Mouse (Mus musculus) embryonic facial prominence, embryonic 14.5 days (tissue): ENCODE measurements around the gene Rbm12. TPM values are rescaled to one million over a fixed set of nuclear protein-coding genes. Genes with fewer than 3 reads are reported as not detected.
"Not testable (repeated sequence)": the region's sequence is repeated elsewhere in the genome, so short reads cannot be mapped to it uniquely, and the experiment has no call there.

Source experiments
- ATAC-seq: fragments of 200-750 bp; cut with Nextera tagmentation; 2 replicates; pipeline ENCODE4 v1.8.0; 2017; ENCODE audit warnings: low read depth, moderate number of reproducible peaks, moderate TSS enrichment
- DNase-seq: peaks from one replicate; pipeline ENCODE4 v3.0.0-alpha.2; 2015; ENCODE audit warnings: low spot score
- H3K27ac ChIP-seq: fragments of 300-500 bp; sonication (generic); replicated peaks from 2 replicates; pipeline ENCODE4 v1.5.1; 2014; ENCODE audit warnings: low read depth, mild to moderate bottlenecking, low read length, moderate library complexity
- H3K27me3 ChIP-seq: fragments of 300-500 bp; sonication (generic); replicated peaks from 2 replicates; pipeline ENCODE4 v1.6.1; 2014; ENCODE audit warnings: low read length; ENCODE audit not compliant: control insufficient read depth, insufficient read depth
- H3K36me3 ChIP-seq: fragments of 300-500 bp; sonication (generic); 2 replicates; pipeline ENCODE4 v1.6.1; 2014; ENCODE audit warnings: low read length, mixed read lengths; ENCODE audit not compliant: control insufficient read depth, insufficient read depth
- H3K4me1 ChIP-seq: fragments of 300-500 bp; sonication (generic); 2 replicates; pipeline ENCODE4 v1.6.1; 2014; ENCODE audit warnings: antibody characterized with exemption, low read length; ENCODE audit not compliant: control insufficient read depth, insufficient read depth
- H3K4me2 ChIP-seq: fragments of 300-500 bp; sonication (generic); 2 replicates; pipeline ENCODE4 v1.6.1; 2014; ENCODE audit warnings: low read depth, mild to moderate bottlenecking, low read length, moderate library complexity, mixed read lengths
- H3K4me3 ChIP-seq: fragments of 300-500 bp; sonication (generic); 2 replicates; pipeline ENCODE4 v1.5.1; 2014; ENCODE audit warnings: low read depth, mild to moderate bottlenecking, low read length
- H3K9ac ChIP-seq: fragments of 300-500 bp; sonication (generic); 2 replicates; pipeline ENCODE4 v1.6.1; 2014; ENCODE audit warnings: low read depth, mild to moderate bottlenecking, low read length, moderate library complexity, mixed read lengths
- H3K9me3 ChIP-seq: fragments of 300-500 bp; sonication (generic); 2 replicates; pipeline ENCODE4 v1.6.1; 2016; ENCODE audit warnings: low read length; ENCODE audit not compliant: control insufficient read depth
- WGBS: fragments of 180-500 bp; shearing (Covaris S2); extraction: QIAGEN DNeasy Blood & Tissue Kit; methylation state at CpG from one replicate; pipeline ENCODE4 v1.1.7; 2014; 5-methylcytosine and 5-hydroxymethylcytosine counted together
- polyA plus RNA-seq: library from polyadenylated mRNA; unstranded; fragments of >200 nt; fragmentation: Nextera tagmentation; extraction: Ambion mirVana; gene quantifications from 2 replicates; pipeline ENCODE4 v1.2.1, GENCODE M21; 2014

Rbm12 gene
- polyA plus RNA-seq, 1 experiment from 2014 or later, result 26.2 TPM

DNA sequence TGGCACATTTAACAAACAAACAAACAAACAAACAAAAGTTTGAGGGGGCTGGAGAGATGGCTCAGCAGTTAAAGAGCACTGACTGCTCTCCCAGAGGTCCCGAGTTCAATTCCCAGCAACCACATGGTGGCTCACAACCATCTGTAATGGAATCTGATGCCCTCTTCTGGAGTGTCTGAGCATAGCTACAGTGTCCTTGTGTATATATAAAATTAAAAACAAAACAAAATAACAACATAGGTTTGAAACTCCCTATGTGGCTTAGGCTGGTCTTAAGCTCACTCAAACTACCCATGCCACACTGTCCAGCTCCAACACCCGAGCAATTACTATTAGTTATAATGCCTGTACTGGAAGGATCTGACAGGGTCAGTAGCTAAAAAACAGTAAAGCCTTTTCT lies 31.0 kb upstream of the Rbm12 start:
- peak overlapping the region; percentile 82 for H3K4me2 ChIP-seq
- H3K4me1 ChIP-seq, result peaks cover 4% of the 10 kb centered on the region; the same call in 1 of the 2 replicates
- ATAC-seq (no peak), DNase-seq (no peak)
- H3K4me3 ChIP-seq, result peak overlapping the region; percentile 85
- H3K27ac ChIP-seq, result no peak overlapping the region
- H3K27me3 ChIP-seq, result no peaks in the 10 kb centered on the region
- peaks cover 17% of the 10 kb centered on the region for H3K36me3 ChIP-seq
- 91% methylated on average over 2 of the region's 2 CpGs for WGBS
- H3K9me3 ChIP-seq, result no peaks in the 10 kb centered on the region
- H3K9ac ChIP-seq, result peak overlapping the region; percentile 91; the same call in 1 of the 2 replicates

DNA sequence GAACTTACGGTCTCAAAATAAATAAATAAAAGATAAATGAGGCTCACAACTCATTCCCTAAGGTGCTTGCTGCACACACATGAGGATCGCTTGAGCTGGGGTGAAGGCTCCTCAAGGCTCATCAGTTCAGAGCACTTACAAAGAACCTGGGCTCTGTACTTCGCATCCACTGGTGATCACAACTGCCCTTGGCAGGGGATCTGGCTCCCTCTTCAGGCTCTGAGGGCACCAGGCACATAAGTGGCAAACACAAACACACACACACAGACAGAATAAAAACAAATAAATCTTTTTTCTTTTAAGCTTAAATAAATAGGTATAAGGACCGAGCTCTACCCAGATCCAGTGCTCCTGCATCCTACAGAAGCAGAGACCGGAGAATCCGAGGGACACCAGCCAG lies 23.9 kb upstream of the Rbm12 start:
- no peak overlapping the region for H3K27ac ChIP-seq
- no peaks in the 10 kb centered on the region for H3K4me1 ChIP-seq
- H3K36me3 ChIP-seq, result peaks cover 18% of the 10 kb centered on the region; the same call in 1 of the 2 replicates
- H3K27me3 ChIP-seq, result no peaks in the 10 kb centered on the region
- WGBS, result 84% methylated on average over 6 of the region's 6 CpGs
- ATAC-seq, result no peak
- no peak overlapping the region for H3K4me3 ChIP-seq
- H3K4me2 ChIP-seq, result no peak overlapping the region
- no peak overlapping the region for H3K9ac ChIP-seq
- DNase-seq, result no peak
- H3K9me3 ChIP-seq, result no peaks in the 10 kb centered on the region

DNA sequence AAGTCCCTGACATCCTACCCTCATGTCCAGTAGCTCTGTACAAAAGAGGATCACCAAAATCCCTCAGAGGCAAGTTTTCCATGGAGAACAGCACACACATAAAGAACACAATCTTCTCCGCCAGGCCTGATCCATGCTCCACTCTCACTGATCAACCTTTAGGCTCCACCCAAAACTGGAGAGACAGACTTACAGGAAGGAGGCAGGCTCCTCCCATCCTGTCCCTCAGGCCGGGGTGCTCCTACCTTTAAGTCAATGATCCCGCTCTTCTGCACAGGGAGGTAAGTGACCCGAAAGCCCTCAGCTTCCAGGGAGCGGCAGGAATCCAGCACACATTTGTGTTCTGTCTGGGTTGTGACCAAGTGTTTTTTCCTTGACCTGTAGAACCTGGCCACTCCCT lies 22.4 kb upstream of the Rbm12 start:
- no peak for ATAC-seq
- H3K4me3 ChIP-seq, result no peak overlapping the region
- peaks cover 19% of the 10 kb centered on the region; the same call in 1 of the 2 replicates for H3K36me3 ChIP-seq
- DNase-seq, result no peak
- H3K4me1 ChIP-seq, result no peaks in the 10 kb centered on the region
- H3K9ac ChIP-seq, result no peak overlapping the region
- no peak overlapping the region for H3K4me2 ChIP-seq
- H3K9me3 ChIP-seq, result no peaks in the 10 kb centered on the region
- WGBS, result 83% methylated on average over 5 of the region's 5 CpGs
- H3K27me3 ChIP-seq, result no peaks in the 10 kb centered on the region
- H3K27ac ChIP-seq, result no peak overlapping the region

DNA sequence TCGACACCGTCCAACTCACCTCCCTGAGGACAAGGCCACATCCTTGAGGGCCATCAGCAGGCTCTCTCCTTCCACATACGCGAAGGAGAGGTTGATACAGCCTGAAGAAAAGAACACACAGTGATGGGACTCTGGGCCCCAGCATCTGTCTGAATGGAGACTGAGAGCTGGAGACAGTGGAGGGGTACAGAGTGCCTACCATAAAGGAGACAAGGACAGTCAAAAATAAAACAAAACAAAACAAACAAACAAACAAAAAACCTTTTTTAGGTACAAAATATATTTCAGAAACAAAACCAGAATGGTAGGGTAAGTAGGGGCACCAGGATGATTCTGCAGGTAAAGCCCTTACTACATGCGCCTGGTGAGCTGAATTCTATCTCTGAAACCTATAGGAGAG lies 15.2 kb upstream of the Rbm12 start, which contains the start of gene Gm28036:
Gene Gm28036, minus strand, starts transcription at position 101 of the 400 bp plus-strand sequence.
- Histone ChIP-seq H3K27ac (no peak within 1 kb of the TSS), H3K4me1 (no peaks in the 10 kb centered on the region), H3K36me3 (peaks cover 41% of the 10 kb centered on the region), H3K27me3 (no peaks in the 10 kb centered on the region), H3K4me2 (no peak within 1 kb of the TSS), H3K9ac (no peak within 1 kb of the TSS), H3K9me3 (no peaks in the 10 kb centered on the region), H3K4me3 (no peak within 1 kb of the TSS)
- ATAC-seq (no peak), DNase-seq (no peak)
- 92% methylated on average over 5 of the region's 5 CpGs for WGBS

DNA sequence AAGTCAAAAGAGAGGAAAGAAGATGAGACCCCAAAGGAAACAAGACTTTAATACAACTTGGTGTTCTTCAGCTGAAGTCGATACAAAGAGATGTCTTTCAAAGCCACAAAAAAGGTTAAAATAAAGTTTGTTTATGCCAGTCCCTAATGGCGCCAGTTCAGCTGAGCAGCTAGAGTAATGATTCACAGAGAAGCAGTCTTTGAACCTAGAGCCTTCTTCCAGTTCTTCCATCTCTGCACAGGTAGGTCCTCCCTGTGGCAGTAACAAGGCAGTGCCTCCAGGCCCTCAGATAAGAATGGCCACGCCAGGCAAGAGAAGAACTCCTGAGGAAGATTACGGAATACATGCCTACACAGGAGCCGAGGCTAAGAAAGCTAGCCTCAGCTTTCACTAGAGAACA lies 12.0 kb upstream of the Rbm12 start:
- Histone ChIP-seq H3K4me3 (no peak overlapping the region), H3K9me3 (no peaks in the 10 kb centered on the region), H3K9ac (no peak overlapping the region), H3K36me3 (peaks cover 34% of the 10 kb centered on the region), H3K4me1 (no peaks in the 10 kb centered on the region), H3K27ac (no peak overlapping the region), H3K27me3 (no peaks in the 10 kb centered on the region), H3K4me2 (no peak overlapping the region)
- DNase-seq (no peak), ATAC-seq (no peak)
- WGBS, result 91% methylated on average over 5 of the region's 5 CpGs

DNA sequence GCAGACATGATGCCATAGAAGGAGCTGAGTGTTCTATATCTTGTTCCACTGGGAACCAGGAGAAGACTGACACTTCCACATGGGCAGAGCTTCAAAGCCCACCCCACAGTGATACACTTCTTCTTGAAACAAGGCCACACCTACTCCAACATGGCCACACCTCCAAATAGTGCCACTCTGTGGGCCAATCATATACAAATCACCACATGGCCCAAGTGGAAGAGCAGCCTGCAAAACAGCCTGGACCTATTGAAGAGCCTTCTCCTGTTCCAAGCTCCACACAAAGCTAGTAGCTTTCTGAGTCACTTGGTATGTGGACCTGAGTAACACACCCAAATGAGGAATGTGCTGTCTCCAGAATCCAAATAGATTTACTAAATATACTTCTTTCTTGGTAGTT lies 7.8 kb upstream of the Rbm12 start:
- H3K9ac ChIP-seq, result no peak overlapping the region
- DNase-seq (no peak), ATAC-seq (no peak)
- H3K4me2 ChIP-seq, result no peak overlapping the region
- H3K36me3 ChIP-seq, result 0 out of 2 replicates have a peak, but pooled peaks cover 8% of the 10 kb centered on the region
- H3K4me1 ChIP-seq, result no peaks in the 10 kb centered on the region
- H3K9me3 ChIP-seq, result no peaks in the 10 kb centered on the region
- no peaks in the 10 kb centered on the region for H3K27me3 ChIP-seq
- no peak overlapping the region for H3K27ac ChIP-seq
- no peak overlapping the region for H3K4me3 ChIP-seq

DNA sequence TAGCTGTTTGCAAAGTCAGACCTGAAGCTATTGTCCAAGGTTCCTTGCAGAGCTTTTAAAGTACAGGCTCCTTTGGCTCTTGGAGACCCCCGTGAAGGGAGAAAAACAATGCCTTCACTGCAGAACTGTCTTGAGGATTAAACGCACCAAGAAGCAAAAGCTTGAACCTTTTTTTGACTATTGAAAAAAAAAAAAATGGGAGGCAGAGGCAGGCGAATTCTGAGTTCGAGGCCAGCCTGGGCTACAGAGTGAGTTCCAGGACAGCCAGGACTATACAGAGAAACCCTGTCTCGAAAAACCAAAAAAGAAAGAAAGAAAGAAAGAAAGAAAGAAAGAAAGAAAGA lies 274 bp upstream of the Rbm12 start:
- not testable (repeated sequence) for H3K27me3 ChIP-seq, H3K9me3 ChIP-seq, H3K4me1 ChIP-seq, H3K36me3 ChIP-seq, ATAC-seq, DNase-seq
- Histone ChIP-seq H3K9ac (peak overlapping the region; percentile 98), H3K4me3 (peak overlapping the region; percentile 89), H3K27ac (peak overlapping the region; percentile 94), H3K4me2 (peak overlapping the region; percentile 55)
- WGBS, result 28% methylated on average over 5 of the region's 5 CpGs

DNA sequence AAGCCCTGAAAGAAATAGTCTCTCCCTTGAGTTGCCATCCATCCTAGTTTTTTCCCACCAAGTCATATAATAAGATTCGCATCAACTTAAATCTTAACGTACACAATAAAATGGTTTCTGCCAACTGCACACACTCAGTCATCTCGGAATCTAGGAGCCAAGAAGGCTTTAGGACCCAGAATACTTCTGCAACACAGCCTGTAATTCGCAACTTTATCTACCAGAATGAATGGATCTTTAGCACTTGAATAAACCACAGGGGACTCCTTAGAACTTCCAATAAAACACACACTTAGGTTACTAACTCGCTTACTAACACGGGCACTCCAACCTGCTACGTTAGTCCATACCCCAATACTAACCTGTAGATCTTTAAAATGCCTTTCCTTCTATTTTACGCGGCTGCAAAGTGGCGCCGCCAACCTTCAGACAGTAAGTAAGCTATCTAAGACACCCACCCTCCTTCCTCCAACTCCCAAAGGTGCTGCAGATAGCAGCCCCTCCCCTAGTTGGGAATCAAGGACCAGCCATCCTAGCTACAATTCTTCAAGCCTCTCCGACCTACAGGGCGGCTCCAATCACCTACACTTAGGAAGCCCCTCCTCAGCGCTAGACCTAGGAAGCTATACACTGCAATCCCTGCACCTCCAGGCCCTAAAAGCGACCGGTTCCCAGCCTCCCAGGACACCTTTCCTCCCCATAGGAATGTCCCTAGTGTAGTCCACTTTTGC lies 986 bp downstream of the Rbm12 start:
- DNase-seq, result peak; percentile 69
- peak overlapping the region; percentile 89 for H3K4me3 ChIP-seq
- no peaks in the 10 kb centered on the region for H3K9me3 ChIP-seq
- WGBS, result under 1% methylated on average over 16 of the region's 16 CpGs
- H3K27ac ChIP-seq, result peak overlapping the region; percentile 94
- H3K4me2 ChIP-seq, result peak overlapping the region; percentile 64
- peaks cover 14% of the 10 kb centered on the region for H3K4me1 ChIP-seq
- H3K9ac ChIP-seq, result peak overlapping the region; percentile 98
- peak; percentile 75 for ATAC-seq
- 0 out of 2 replicates have a peak, but pooled peaks cover 6% of the 10 kb centered on the region for H3K36me3 ChIP-seq
- H3K27me3 ChIP-seq, result no peaks in the 10 kb centered on the region

DNA sequence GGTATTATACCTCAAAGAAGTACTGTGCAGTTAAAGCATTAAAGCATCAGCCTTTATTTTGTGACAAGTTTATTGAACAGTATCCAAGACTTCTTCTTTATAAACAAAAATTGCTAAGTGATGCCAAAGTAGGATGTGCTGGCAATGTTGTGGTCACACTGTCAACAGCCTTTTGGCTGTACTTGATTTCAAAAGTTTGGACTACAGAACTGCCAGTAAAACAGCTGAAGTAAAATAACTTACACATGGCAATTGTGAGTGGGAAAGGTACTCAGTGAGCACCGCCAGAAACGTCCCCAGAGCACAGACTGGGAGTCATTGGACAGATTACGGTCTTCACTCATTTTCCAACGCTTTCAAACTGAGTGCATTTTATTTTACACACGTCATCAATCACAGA lies 19.9 kb downstream of the Rbm12 start:
- WGBS, result 66% methylated on average over 5 of the region's 5 CpGs
- H3K36me3 ChIP-seq, result peaks cover 33% of the 10 kb centered on the region
- DNase-seq, result no peak
- ATAC-seq, result no peak
- no peak overlapping the region for H3K9ac ChIP-seq
- H3K4me2 ChIP-seq, result no peak overlapping the region
- no peak overlapping the region for H3K4me3 ChIP-seq
- H3K27ac ChIP-seq, result no peak overlapping the region
- no peaks in the 10 kb centered on the region for H3K9me3 ChIP-seq
- no peaks in the 10 kb centered on the region for H3K4me1 ChIP-seq
- H3K27me3 ChIP-seq, result no peaks in the 10 kb centered on the region
